Mouse (Mus musculus) ES-E14 (cell line): ENCODE results near the gene Acvr1b.

Experiments used
- CHD2 ChIP-seq: IDR thresholded peaks from 2 replicates; pipeline ENCODE4 v1.6.1; 2014; ENCODE audit warnings: mild to moderate bottlenecking, low read depth, low read length, inconsistent platforms
- MAFK ChIP-seq: IDR thresholded peaks from 2 replicates; pipeline ENCODE4 v1.6.1; 2014; ENCODE audit warnings: mild to moderate bottlenecking, low read depth, low read length, inconsistent platforms; ENCODE audit not compliant: insufficient read depth
- ZC3H11A ChIP-seq: IDR thresholded peaks from 2 replicates; pipeline ENCODE4 v1.6.1; 2012; ENCODE audit warnings: low read depth, mild to moderate bottlenecking, inconsistent platforms, low read length, borderline replicate concordance
- ZNF384 ChIP-seq: IDR thresholded peaks from 2 replicates; pipeline ENCODE4 v1.6.1; 2012; ENCODE audit warnings: low read depth, low read length, inconsistent platforms

- TF ChIP-seq ZC3H11A (no peak), CHD2 (no peak), MAFK (no peak), ZNF384 (no peak)
Observed at GRCm38 (mm10) chr15:101234611-101235341, 60.9 kb downstream of the Acvr1b start.
